Mouse (Mus musculus) CD4-positive, CD25-positive, alpha-beta regulatory T cell, adult 4 months (primary cell): ENCODE data around the gene Acoxl. TPM values are rescaled to one million over a fixed set of nuclear protein-coding genes. Genes with fewer than 3 reads are reported as not detected.
"Not testable (repeated sequence)": the region's sequence is repeated elsewhere in the genome, so short reads cannot be mapped to it uniquely, and the experiment has no call there.

Experiments used
- ATAC-seq: one replicate; pipeline ENCODE4 v1.8.0; 2017
- polyA plus RNA-seq, 2 experiments: library from polyadenylated mRNA; unstranded; fragments of 100-300 nt; shearing (Covaris generic); gene quantifications; one replicate each; pipeline ENCODE4 v1.2.1; 2017

The Acoxl gene
- polyA plus RNA-seq, 2 experiments from 2014 or later: 0.19 to 0.79 TPM

GRCm38 (mm10) chr2:128085481-128085880 is 246.8 kb downstream of the Acoxl start:
- ATAC-seq: no peak

GRCm38 (mm10) chr2:128086301-128086886 is 247.7 kb downstream of the Acoxl start:
- no peak for ATAC-seq

GRCm38 (mm10) chr2:128086996-128087526 is 248.4 kb downstream of the Acoxl start:
- ATAC-seq: peak; percentile 71

DNA sequence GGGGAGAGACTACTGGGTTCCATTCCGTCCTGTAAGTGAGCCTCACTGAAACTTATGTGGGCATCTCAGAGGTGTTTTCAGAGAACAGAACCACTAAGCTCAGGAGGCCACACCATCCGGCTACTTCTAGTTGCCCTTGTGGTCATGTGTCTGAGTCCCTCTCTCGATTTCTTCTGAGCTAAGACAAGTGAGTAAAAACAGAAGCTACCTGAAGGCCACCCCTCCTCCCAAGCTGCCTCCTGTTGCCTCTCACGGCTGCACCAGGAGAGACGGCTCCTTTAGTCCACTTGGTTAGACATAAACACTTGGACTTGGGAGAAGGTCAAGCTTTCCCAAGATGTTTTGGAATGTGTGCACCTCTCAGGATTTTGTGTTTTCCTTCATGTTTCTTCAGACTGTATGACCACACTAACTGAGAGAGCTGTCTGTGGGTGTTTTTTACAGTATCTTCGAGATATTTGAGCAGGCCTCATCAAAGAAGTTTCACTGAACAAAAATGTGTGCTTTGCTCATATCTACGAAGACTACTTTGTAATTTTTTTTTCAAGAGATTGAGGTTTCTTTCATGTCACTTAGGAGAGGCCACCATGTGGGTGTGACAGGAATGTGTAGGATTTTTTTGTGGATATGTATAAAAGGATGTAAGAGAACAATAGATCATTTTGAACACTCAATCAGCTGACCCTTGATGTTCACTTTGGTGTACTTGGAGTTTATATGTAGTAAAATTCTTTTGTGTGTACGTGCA is 249.3 kb downstream of the Acoxl start:
- peak; percentile 8 for ATAC-seq

DNA sequence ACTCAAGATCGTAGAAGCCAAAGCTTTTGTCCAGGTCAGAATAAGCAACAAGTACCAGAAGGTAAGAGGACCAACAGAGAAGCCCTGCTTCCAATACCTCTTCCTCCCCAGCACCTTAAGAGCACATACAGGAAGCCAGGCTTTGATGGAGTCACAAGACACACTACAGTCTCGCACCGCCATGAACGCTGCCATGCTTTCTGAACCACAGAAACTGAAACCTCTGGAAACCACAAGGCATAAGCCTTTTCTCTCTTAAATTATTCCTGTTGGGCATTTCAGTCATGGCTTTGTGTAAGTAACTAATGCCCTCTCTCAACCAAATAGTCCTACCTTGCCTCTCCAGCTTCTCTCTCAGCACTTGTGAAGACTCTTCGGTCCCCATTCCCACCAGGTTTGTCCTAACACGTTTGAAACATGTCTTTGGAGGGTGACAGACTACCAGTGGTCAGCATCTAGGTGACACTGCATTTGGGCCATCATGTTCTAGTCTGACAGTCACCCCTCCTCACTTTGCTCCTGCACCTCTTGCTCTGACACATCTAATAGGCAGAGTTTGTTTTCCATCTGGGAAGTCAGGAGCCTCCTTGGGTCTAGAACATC is 251.7 kb downstream of the Acoxl start:
- no peak for ATAC-seq

GRCm38 (mm10) chr2:128091431-128092369 is 253.0 kb downstream of the Acoxl start:
- peak; percentile 81 for ATAC-seq

- ATAC-seq: no peak
Measured at GRCm38 (mm10) chr2:128092451-128092850, 253.8 kb downstream of the Acoxl start.

- no peak for ATAC-seq
Measured at GRCm38 (mm10) chr2:128094196-128094595, 255.5 kb downstream of the Acoxl start.

DNA sequence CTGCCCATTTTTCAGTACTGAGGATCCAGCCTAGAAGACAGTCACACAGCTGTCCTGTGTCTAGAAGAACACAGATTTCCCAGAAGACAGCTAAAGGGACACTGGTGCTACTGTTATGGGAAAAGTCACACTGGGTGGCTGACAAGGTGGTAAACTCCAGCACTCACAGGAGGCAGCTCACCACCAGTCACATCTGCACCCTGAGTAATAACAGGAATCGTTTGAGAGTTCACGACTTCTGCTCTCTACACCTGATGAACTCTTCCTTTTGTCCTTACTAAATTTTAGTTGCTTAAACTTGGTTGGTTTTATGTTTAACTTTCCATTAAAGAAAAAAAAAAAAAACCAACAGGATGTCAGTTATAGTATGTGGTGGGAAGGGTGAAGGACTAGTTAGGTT is 255.9 kb downstream of the Acoxl start:
- no peak for ATAC-seq

DNA sequence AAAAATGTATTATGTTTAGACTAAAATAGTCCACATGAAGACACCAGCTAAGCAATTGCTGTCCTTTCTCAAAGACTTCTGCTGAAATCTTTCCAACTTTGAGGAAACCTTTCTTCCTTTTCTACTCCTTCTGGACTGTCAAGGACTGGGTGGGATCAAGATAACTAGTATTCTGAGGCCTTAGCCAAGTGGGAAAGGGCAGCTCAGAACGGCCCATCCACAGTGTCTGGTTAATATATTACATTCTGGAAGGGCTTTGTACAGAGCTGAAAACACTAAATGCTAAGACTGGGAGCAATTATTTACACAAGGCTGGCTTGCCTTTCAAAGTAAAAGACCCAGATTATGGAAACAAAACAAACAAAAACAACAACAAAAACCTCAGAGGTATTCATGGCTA is 256.6 kb downstream of the Acoxl start:
- ATAC-seq: no peak

DNA sequence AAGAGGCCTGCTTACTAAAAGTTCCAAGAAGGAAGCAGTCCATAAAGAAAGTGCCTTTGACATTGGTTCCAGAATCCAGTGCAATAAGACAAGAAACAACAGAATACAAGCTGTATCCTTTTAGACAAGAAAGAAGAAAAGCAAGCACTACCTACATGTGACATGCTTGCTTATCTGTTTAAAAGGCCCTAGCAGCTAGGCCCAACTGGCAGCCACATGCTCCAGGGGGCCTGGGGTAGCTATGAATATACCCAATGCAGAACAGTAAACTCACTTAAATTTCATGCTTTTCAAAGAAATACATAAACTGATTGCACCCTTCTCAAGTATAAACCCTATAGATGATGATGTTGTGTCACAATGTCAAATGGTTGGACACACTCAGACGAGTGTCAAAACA is 257.4 kb downstream of the Acoxl start:
- ATAC-seq: no peak

GRCm38 (mm10) chr2:128098118-128098517 is 259.4 kb downstream of the Acoxl start:
- not testable (repeated sequence) for ATAC-seq

- no peak for ATAC-seq
Measured at GRCm38 (mm10) chr2:128102086-128102485, 263.4 kb downstream of the Acoxl start.

DNA sequence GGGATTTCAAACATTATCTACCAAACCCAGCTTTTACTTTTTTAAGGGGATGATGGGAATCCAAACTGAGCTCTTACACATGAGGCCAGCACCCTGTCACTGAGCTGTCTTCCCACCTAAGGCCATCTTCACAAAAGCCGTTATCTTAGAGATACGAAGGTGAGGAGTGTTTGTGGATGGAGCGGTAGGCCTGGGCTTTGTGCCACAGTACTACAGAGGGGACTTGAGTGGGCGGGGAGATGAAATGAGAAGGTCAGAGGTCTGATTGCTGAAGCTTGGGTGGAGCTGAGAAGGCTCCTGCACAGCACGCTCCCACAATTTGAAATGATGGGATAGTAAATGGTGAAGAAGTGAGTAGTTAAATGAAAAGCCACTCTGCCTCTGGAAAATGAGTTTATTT is 266.1 kb downstream of the Acoxl start:
- no peak for ATAC-seq

GRCm38 (mm10) chr2:128105651-128106050 is 267.0 kb downstream of the Acoxl start:
- no peak for ATAC-seq

GRCm38 (mm10) chr2:128111537-128111936 is 272.9 kb downstream of the Acoxl start:
- no peak for ATAC-seq

- no peak for ATAC-seq
Measured at GRCm38 (mm10) chr2:128114621-128115020, 275.9 kb downstream of the Acoxl start.

DNA sequence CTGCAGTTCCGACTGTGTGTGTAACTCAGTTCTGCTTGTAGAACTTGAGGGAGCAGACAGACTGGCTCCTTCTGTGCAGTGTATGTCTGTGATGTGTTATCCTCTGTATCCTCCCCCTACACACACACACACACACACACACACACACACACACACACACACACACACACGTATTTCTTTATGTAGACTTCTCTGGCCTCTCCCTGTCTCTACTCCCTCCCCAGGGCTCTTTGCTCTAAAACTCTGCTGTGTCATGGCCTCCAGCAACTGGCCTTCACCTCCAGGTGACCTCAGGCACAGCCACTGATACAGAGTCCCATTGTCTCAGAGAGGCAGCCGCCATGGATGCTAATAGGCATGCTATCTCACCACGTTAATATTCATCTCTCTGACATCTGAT is 276.9 kb downstream of the Acoxl start:
- no peak for ATAC-seq

DNA sequence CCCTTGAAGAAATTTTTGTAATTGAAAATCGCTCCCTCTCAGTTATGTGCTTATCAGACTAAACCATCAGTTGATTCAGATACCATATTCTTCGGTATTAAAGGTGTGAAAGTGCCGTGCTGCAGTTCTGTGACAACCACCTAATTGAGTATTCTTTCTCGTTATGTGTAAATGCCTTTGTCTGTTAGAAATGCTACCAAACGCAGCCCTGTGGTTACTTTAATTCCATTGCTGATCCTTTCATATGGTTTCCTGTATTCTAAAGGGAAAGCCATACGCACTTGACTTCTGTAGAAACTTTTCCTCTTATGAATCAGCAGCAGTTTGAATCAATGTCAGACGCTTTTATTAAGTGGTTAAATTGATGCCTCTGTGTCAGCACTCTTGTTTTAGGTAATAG is 278.9 kb downstream of the Acoxl start:
- ATAC-seq: peak; percentile 56

- no peak for ATAC-seq
Measured at GRCm38 (mm10) chr2:128118971-128119370, 280.3 kb downstream of the Acoxl start.

GRCm38 (mm10) chr2:128122491-128122890 is 283.8 kb downstream of the Acoxl start:
- ATAC-seq: peak; percentile 31
